Mouse (Mus musculus): ENCODE data around the gene Plpp7.
A peak's percentile ranks its signal among the peaks of the same experiment; 100 is the strongest.

Plpp7 gene

GRCm38 (mm10) chr2:32102944-32103343, 7.6 kb downstream of the Plpp7 start:
- ATAC-seq (ENCODE audit: low TSS enrichment), result no peak

GRCm38 (mm10) chr2:32103557-32103956, 8.2 kb downstream of the Plpp7 start:
- ATAC-seq (ENCODE audit: low TSS enrichment), result peak; percentile 69

- ATAC-seq (ENCODE audit: low TSS enrichment), result peak; percentile 39; the same call in 1 of the 2 replicates
These were observed 8.8 kb downstream of the Plpp7 start for GRCm38 (mm10) chr2:32104122-32104521.

DNA sequence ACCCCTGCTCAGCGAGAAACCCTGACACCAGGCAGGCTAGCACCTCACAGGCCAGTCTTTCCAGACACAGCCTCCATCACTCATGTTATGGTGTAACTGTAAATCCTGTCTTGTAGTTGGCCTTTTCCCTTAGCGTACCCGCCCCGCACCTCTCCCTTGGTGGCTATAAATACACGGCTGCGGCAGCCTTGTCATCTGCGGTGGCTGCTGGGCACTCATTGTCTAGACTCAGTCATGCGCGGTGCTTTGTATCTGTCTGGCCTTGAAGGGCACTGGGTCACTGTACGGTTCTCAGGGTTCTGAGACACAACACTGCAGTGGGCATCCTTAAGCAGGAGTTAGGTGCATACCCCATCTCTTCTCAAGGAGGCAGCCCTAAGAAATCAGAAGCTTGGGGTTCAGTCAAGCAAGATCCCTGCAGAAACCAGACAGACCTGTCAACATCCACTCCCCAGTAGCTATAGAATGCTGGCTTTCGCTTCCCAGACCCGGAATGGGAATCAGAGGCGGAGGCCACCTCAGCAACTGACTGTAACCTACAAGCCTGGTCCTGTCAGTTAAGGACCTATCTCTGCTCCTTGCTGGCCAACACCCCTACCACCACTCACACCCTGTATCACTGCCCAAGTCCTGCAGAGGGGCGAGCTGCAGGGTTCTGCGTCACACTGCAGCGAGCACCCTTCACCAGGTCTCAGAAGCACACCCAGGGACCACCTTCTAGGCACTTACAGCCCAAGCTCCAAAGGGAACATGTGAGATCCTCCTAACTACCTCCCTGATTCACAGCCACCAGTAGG, 10.0 kb downstream of the Plpp7 start:
- ATAC-seq (ENCODE audit: low TSS enrichment), result peak; percentile 41

- no peak for ATAC-seq (ENCODE audit: low TSS enrichment)
These were observed 10.6 kb downstream of the Plpp7 start for GRCm38 (mm10) chr2:32105930-32106329.

GRCm38 (mm10) chr2:32111268-32111667, 15.9 kb downstream of the Plpp7 start:
- ATAC-seq (ENCODE audit: low TSS enrichment), result peak; percentile 66; the same call in 1 of the 2 replicates

DNA sequence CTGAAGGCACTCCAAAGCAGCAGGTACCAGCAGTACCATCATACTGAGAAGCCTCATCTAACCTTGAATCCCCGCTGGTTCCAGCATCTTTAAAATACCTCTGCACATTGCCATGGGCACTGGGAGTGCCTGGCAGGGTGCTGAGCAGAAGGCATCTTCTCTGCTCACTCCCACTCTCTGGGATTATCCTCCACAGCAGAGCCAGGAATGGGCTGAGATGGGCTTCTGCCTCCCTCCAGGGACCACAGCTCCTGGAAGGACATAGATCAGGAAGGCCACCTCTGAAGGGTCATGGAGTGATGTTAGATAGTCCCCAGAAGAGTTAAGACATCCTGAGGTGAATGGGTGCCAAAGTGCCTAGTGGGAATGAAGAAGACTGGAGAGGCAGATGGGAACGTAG, 17.2 kb downstream of the Plpp7 start:
- ATAC-seq (ENCODE audit: low TSS enrichment), result peak; percentile 82

GRCm38 (mm10) chr2:32115851-32116268, 20.5 kb downstream of the Plpp7 start:
- ATAC-seq (ENCODE audit: low TSS enrichment), result no peak

- ATAC-seq (ENCODE audit: low TSS enrichment), result peak; percentile 59; the same call in 1 of the 2 replicates
These were observed 24.7 kb downstream of the Plpp7 start for GRCm38 (mm10) chr2:32119802-32120750.

DNA sequence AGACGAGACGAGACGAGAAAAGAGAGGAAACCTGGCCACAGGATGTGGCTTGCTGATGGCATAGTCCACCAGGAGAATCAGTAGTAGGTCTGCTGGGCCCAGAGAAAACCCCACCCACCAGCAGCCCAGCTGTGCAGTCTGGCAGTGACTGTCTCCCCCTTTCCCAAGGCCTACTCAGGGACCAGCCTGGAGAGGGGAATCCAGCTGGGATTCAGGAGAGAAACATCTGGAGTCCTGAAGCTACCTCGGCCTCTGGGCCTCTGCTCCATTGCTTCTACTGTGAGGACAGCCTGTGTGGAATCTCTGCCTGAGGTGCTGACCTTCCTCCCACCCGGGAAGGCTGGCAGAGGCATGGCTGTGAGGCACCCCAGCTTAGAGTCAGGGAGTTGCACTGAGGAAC, 25.8 kb downstream of the Plpp7 start:
- ATAC-seq (ENCODE audit: low TSS enrichment), result no peak

- ATAC-seq (ENCODE audit: low TSS enrichment), result no peak
These were observed 26.5 kb downstream of the Plpp7 start for GRCm38 (mm10) chr2:32121785-32122184.

- ATAC-seq (ENCODE audit: low TSS enrichment), result no peak
These were observed 32.6 kb downstream of the Plpp7 start for GRCm38 (mm10) chr2:32127653-32128535.

GRCm38 (mm10) chr2:32128536-32128841, 33.2 kb downstream of the Plpp7 start:
- ATAC-seq (ENCODE audit: low TSS enrichment), result no peak

DNA sequence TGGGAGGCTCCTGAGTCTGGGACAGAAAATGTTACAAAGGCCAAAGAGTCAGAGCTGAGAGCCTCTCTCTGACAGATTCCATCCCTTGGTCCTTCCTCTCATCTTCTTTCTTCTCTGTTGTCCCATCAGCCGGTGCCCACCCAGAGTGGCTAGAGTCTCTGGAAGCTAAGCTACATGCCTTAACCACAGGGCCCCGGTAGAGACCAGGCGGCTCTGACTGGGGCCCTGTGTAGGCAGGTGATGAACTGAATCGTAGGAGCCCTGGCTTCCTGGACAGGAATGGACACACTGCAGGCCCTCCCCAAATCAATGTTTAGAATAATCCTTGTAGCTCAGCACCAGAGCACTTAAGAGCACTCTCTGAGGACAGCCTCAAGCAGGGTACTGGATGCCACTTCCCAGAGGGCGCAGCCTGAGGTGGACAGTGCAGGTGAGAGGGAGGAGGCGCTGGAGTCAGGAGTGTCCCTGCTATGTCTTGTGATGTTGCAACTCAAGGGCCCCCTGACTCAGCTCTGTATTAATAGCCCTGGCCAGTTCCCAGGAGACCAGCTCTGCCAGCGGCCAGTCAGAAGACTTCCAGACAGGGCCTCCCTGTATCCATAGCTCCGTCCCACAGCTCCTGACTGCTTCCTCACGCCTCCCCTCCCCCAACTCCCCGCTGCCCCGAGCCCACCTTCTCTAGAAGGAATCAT, 34.2 kb downstream of the Plpp7 start:
- ATAC-seq (ENCODE audit: low TSS enrichment), result no peak

- peak; percentile 79 for ATAC-seq (ENCODE audit: low TSS enrichment)
These were observed 35.1 kb downstream of the Plpp7 start for GRCm38 (mm10) chr2:32130435-32130834.

DNA sequence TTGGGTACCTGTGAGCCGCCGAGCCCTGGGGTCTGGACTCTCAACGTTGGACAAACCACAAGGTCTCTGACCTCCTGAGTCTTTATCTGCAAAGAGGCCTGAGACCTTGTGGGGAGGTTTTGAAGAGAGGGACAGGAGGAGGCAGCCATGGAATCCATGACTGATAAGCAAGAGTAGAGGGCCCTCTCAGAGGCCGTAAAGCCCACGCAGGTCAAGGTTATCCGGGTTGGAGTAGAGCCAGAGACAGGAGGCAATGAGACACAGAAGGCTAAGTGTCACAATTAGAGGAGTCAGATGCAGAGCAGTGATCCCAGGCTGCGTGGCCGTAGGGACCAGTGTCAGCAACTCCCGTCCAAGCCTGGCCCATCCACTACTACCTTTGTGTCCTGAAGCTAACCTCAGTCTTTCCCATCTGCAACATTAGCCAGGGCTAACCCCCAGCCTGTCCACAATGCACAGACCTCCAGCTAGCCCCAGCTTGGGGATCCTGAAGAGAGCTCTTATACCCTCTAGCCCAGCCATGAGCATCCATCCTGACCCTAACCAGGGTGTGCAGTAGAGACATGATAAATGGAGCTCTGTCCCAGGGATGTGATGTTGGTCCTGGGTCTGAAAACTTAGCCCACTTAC, 36.0 kb downstream of the Plpp7 start:
- ATAC-seq (ENCODE audit: low TSS enrichment), result no peak

DNA sequence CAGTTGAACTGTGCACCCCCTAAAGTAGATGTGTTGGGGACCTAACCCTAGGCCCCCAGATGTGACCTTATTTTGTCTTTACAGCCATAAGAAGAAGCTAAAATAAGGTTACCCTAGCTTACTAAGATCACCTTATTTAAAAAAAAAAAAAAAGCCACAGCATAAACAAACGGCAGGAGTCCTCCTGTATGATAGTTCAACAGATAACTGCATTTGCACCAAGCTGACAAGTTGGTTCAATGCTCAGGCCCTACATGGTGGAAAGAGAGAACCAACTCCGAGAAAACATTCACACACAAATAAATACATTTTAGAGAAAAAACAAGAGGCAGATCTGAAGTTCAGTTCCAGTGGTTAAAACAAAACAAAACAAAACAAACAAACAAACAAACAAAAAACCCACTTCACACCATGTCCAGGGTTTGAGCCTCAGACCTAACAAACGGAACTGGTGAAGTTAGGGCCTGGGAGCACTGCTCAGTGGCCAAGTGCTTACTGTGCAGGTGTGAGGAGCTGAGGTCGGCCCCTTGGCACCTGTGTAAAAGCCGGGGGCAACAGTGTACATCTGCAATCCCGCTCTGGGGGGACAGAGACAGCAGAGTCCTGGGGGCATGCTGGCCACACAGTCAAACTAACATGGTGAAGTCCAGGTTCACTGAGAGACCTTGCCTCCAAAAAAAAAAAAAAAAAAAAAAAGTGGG, 36.7 kb downstream of the Plpp7 start:
- ATAC-seq (ENCODE audit: low TSS enrichment), result no peak

DNA sequence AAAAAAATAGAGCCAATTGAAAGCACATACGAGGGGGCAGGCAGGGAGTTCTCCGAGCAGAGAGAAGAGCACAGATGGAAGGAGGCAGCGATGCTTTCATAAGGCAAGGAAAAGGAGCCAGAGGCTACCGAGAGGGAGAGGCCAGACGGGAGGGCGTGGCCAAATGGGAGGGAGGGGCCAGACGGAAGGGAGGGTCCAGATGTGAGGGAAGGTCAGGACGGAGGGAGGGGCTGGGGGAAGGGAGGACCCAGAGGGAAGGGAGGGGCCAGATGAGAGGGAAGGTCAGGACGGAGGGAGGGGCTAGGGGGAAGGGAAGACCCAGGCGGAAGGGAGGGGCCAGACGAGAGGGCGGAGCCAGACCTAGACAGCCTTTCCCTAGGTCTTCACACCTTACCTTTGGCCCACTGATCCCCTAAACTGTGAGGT, 37.3 kb downstream of the Plpp7 start:
- 0 out of 2 replicates have a peak, but pooled peaks have one; percentile 42 for ATAC-seq (ENCODE audit: low TSS enrichment)

DNA sequence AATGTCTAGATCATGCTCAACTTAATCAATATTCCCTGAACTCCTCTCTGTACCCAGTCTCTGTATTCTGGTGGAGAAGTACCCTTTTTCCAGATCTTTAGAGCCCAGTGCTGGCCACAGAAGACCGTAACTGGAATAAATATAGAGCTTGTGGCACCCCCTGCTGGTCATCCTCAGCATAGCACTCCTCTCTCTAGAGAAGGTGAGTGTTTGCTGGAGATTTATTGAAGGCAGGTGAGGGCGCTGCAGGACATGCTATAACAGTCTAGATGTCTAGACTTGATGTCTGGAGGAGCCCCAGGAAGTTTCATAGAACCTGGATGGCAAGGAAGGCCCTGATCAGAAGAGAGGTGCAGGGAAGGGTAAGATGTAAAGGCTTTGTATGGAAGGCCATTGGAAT, 38.7 kb downstream of the Plpp7 start:
- ATAC-seq (ENCODE audit: low TSS enrichment), result peak; percentile 36

Measured in frontal cortex, adult (tissue).